Mouse (Mus musculus): ENCODE data around the gene B3galnt2. TPM values are rescaled to one million over a fixed set of nuclear protein-coding genes. Genes with fewer than 3 reads are reported as not detected.

B3galnt2 gene
- total RNA-seq, 2 experiments from 2014 or later: 72.0 to 76.6 TPM

Other genes starting within 250 kb of the B3galnt2 start
- under 1 TPM; 0.39 to 0.50 TPM for gene Gng4, start 170.4 kb upstream of the B3galnt2 start, total RNA-seq (2021)
- gene Tbce, start 85.2 kb downstream of the B3galnt2 start, total RNA-seq (2021): 10 to 100 TPM; 16.3 to 17.4 TPM
- 10 to 100 TPM; 10.2 to 12.0 TPM for gene Arid4b, start 108.8 kb downstream of the B3galnt2 start, total RNA-seq (2021)
- gene Ggps1, start 109.0 kb downstream of the B3galnt2 start, total RNA-seq (2021): 10 to 100 TPM; 16.8 to 17.6 TPM